Mouse (Mus musculus) midbrain, embryonic 16.5 days (tissue): ENCODE results near the gene Traf3. TPM values are rescaled to one million over a fixed set of nuclear protein-coding genes. Genes with fewer than 3 reads are reported as not detected.

Source experiments
- ATAC-seq: fragments of 200-750 bp; cut with Nextera tagmentation; 2 replicates; pipeline ENCODE4 v1.8.0; 2017; ENCODE audit warnings: moderate TSS enrichment
- H3K27ac ChIP-seq: fragments of 300-500 bp; sonication (generic); 2 replicates; pipeline ENCODE4 v1.5.1; 2014; ENCODE audit warnings: mild to moderate bottlenecking, low read length, mixed read lengths
- H3K27me3 ChIP-seq: fragments of 300-500 bp; sonication (generic); 2 replicates; pipeline ENCODE4 v1.6.1; 2014; ENCODE audit warnings: low read depth, low read length, mixed read lengths; ENCODE audit not compliant: control insufficient read depth, insufficient read depth
- H3K36me3 ChIP-seq: fragments of 300-500 bp; sonication (generic); 2 replicates; pipeline ENCODE4 v1.6.1; 2014; ENCODE audit warnings: mild to moderate bottlenecking, low read length, moderate library complexity, mixed read lengths; ENCODE audit not compliant: control insufficient read depth, insufficient read depth
- H3K4me1 ChIP-seq: fragments of 300-500 bp; sonication (generic); 2 replicates; pipeline ENCODE4 v1.6.1; 2014; ENCODE audit warnings: mild to moderate bottlenecking, low read length, mixed read lengths; ENCODE audit not compliant: control insufficient read depth, insufficient read depth
- H3K4me2 ChIP-seq: fragments of 300-500 bp; sonication (generic); 2 replicates; pipeline ENCODE4 v1.6.1; 2014; ENCODE audit warnings: mild to moderate bottlenecking, low read length, mixed read lengths
- H3K4me3 ChIP-seq: fragments of 300-500 bp; sonication (generic); 2 replicates; pipeline ENCODE4 v1.5.1; 2014; ENCODE audit warnings: low read depth, mild to moderate bottlenecking, low read length, moderate library complexity, mixed read lengths
- H3K9ac ChIP-seq: fragments of 300-500 bp; sonication (generic); 2 replicates; pipeline ENCODE4 v1.6.1; 2014; ENCODE audit warnings: low read depth, low read length, mixed read lengths
- H3K9me3 ChIP-seq: fragments of 300-500 bp; sonication (generic); replicated peaks from 2 replicates; pipeline ENCODE4 v1.6.1; 2014; ENCODE audit warnings: mild to moderate bottlenecking, low read length, mixed read lengths; ENCODE audit not compliant: control insufficient read depth, poor library complexity, severe bottlenecking
- WGBS: fragments of 180-500 bp; shearing (Covaris S2); extraction: QIAGEN DNeasy Blood & Tissue Kit; methylation state at CpG from one replicate; pipeline ENCODE4 v1.1.7; 2014; 5-methylcytosine and 5-hydroxymethylcytosine counted together
- polyA plus RNA-seq: library from polyadenylated mRNA; unstranded; fragments of >200 nt; fragmentation: Nextera tagmentation; extraction: Ambion mirVana; gene quantifications from 2 replicates; pipeline ENCODE4 v1.2.1, GENCODE M21; 2015

Gene Traf3
- polyA plus RNA-seq, 1 experiment from 2014 or later: 17.4 TPM

GRCm38 (mm10) chr12:111234383-111234782 lies 68.2 kb downstream of the Traf3 start:
- H3K36me3 ChIP-seq: peaks cover 4% of the 10 kb centered on the region; the same call in 1 of the 2 replicates
- no peaks in the 10 kb centered on the region for H3K9me3 ChIP-seq
- no peak overlapping the region for H3K4me3 ChIP-seq
- H3K4me2 ChIP-seq: no peak overlapping the region
- whole genome bisulfite sequencing: 84% methylated on average over 9 of the region's 9 CpGs
- H3K9ac ChIP-seq: no peak overlapping the region
- H3K4me1 ChIP-seq: peaks cover 5% of the 10 kb centered on the region; the same call in 1 of the 2 replicates
- no peaks in the 10 kb centered on the region for H3K27me3 ChIP-seq
- ATAC-seq: no peak
- no peak overlapping the region for H3K27ac ChIP-seq

DNA sequence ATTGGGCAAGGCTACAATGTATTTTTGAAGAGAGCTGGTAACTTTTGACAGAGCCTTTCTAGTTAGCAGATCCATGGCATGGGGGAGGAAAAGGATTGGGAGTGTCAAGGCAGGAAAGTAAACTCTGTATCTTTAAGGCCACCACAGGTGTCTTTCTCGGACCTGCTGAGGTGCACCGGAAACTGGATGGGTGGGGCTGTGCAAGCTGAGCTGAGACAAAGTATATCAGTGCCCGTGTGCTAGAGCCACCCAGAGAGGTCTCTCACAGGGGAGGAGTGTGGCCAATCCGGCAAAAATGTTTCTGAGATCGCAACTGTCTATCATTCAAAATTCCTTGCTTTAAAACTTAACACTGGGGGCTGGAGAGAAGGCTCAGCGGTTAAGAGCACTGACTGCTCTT lies 69.5 kb downstream of the Traf3 start:
- H3K4me3 ChIP-seq: no peak overlapping the region
- no peak overlapping the region for H3K4me2 ChIP-seq
- no peaks in the 10 kb centered on the region for H3K27me3 ChIP-seq
- peaks cover 5% of the 10 kb centered on the region; the same call in 1 of the 2 replicates for H3K4me1 ChIP-seq
- no peak overlapping the region for H3K27ac ChIP-seq
- H3K36me3 ChIP-seq: peaks cover 4% of the 10 kb centered on the region; the same call in 1 of the 2 replicates
- no peaks in the 10 kb centered on the region for H3K9me3 ChIP-seq
- ATAC-seq: no peak
- WGBS: 93% methylated on average over 6 of the region's 6 CpGs
- no peak overlapping the region for H3K9ac ChIP-seq

- H3K9ac ChIP-seq: no peak overlapping the region
- no peak overlapping the region for H3K27ac ChIP-seq
- no peak; the same call in 1 of the 2 replicates for ATAC-seq
- H3K4me2 ChIP-seq: no peak overlapping the region
- no peaks in the 10 kb centered on the region for H3K9me3 ChIP-seq
- no peak overlapping the region for H3K4me3 ChIP-seq
- H3K27me3 ChIP-seq: no peaks in the 10 kb centered on the region
- peaks cover 4% of the 10 kb centered on the region; the same call in 1 of the 2 replicates for H3K36me3 ChIP-seq
- 96% methylated on average over 16 of the region's 16 CpGs for WGBS
- peaks cover 5% of the 10 kb centered on the region; the same call in 1 of the 2 replicates for H3K4me1 ChIP-seq
Observed at GRCm38 (mm10) chr12:111237611-111238188, 71.5 kb downstream of the Traf3 start.

GRCm38 (mm10) chr12:111238345-111238744 lies 72.2 kb downstream of the Traf3 start:
- ATAC-seq: no peak
- Histone ChIP-seq H3K9ac (no peak overlapping the region), H3K4me2 (no peak overlapping the region), H3K36me3 (peaks cover 7% of the 10 kb centered on the region), H3K27me3 (no peaks in the 10 kb centered on the region), H3K4me1 (peaks cover 5% of the 10 kb centered on the region; the same call in 1 of the 2 replicates), H3K9me3 (no peaks in the 10 kb centered on the region), H3K4me3 (no peak overlapping the region), H3K27ac (no peak overlapping the region)
- WGBS: 89% methylated on average over 5 of the region's 5 CpGs

DNA sequence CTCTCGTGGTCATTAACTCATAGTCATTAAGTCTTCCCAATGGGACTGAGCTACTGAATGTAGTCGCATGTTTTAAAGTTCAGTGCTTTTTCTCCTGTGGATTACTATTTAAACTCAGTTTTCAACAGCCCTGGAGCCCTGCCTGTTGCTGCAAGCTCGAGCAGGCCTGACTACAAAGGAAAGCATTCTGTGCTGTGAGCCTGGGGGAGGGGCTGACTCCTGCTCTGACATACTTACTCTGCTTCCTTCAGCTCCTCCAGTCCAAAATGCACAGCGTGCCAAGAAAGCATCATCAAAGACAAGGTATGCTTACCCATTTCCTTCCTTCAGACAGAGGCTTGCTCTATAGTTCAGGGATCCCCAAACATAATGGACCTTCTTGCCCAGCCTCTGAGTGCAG lies 72.6 kb downstream of the Traf3 start:
- H3K36me3 ChIP-seq: peaks cover 8% of the 10 kb centered on the region

DNA sequence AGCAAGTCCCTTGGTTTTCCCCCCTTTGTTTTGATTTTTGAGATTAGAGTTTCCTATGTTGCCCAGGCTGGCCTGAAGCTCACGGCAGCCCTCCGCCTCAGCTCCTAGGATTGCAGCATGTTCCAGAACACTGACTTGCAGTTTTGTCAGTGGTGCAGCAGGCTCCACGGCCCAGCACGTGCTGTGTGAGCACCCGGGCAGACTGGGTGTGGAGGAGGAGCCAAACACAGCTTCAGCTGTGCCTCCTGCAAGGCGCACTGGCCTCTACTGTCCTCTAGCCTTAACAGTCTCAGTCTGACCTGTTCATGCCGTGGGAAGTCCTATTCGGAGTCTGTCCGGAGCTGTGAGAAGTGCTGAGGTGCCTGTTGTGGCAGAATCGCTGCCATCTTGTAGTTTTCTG lies 73.8 kb downstream of the Traf3 start:
- H3K27me3 ChIP-seq: no peaks in the 10 kb centered on the region
- no peak overlapping the region for H3K4me2 ChIP-seq
- H3K4me3 ChIP-seq: no peak overlapping the region
- no peaks in the 10 kb centered on the region for H3K9me3 ChIP-seq
- peaks cover 5% of the 10 kb centered on the region; the same call in 1 of the 2 replicates for H3K4me1 ChIP-seq
- no peak overlapping the region for H3K27ac ChIP-seq
- 91% methylated on average over 10 of the region's 10 CpGs for WGBS
- peaks cover 8% of the 10 kb centered on the region for H3K36me3 ChIP-seq
- no peak for ATAC-seq
- H3K9ac ChIP-seq: no peak overlapping the region

More for the DNA sequence above, 72.6 kb downstream of the Traf3 start:
- Histone ChIP-seq H3K9ac (no peak overlapping the region), H3K27ac (no peak overlapping the region), H3K4me3 (no peak overlapping the region), H3K27me3 (no peaks in the 10 kb centered on the region), H3K4me1 (peaks cover 5% of the 10 kb centered on the region; the same call in 1 of the 2 replicates), H3K9me3 (no peaks in the 10 kb centered on the region), H3K4me2 (no peak overlapping the region)
- 36% methylated on average over 4 of the region's 4 CpGs for WGBS
- ATAC-seq: no peak

DNA sequence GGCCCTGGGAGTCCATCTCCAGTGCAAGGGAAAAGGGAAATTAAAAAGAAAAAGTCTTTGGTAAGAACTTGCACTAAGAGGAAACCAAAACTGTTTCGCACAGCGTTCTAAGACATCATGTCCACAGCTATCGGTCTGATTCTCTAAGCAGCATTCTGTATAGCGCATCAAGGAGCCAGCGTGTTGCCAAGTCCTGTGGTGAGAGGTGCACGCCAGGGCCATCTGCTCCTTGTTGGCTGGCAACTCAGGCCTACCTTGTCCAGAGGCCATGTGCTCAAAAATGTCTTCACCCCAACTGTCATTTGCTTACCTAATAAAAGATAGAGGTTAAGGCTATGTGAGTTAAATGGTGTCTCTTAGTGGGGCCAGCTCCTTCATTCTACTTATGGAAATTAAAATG lies 75.7 kb downstream of the Traf3 start:
- WGBS: 97% methylated on average over 6 of the region's 6 CpGs
- Histone ChIP-seq H3K36me3 (peaks cover 19% of the 10 kb centered on the region), H3K4me2 (no peak overlapping the region), H3K27me3 (no peaks in the 10 kb centered on the region), H3K9ac (no peak overlapping the region), H3K4me3 (no peak overlapping the region), H3K9me3 (no peaks in the 10 kb centered on the region), H3K27ac (no peak overlapping the region), H3K4me1 (peaks cover 5% of the 10 kb centered on the region; the same call in 1 of the 2 replicates)
- no peak for ATAC-seq

GRCm38 (mm10) chr12:111242346-111242745 lies 76.2 kb downstream of the Traf3 start:
- Histone ChIP-seq H3K27me3 (no peaks in the 10 kb centered on the region), H3K4me3 (no peak overlapping the region), H3K9me3 (no peaks in the 10 kb centered on the region), H3K4me2 (no peak overlapping the region), H3K9ac (no peak overlapping the region), H3K36me3 (peaks cover 19% of the 10 kb centered on the region), H3K27ac (no peak overlapping the region), H3K4me1 (peaks cover 5% of the 10 kb centered on the region; the same call in 1 of the 2 replicates)
- 96% methylated on average over 5 of the region's 5 CpGs for WGBS
- ATAC-seq: no peak

DNA sequence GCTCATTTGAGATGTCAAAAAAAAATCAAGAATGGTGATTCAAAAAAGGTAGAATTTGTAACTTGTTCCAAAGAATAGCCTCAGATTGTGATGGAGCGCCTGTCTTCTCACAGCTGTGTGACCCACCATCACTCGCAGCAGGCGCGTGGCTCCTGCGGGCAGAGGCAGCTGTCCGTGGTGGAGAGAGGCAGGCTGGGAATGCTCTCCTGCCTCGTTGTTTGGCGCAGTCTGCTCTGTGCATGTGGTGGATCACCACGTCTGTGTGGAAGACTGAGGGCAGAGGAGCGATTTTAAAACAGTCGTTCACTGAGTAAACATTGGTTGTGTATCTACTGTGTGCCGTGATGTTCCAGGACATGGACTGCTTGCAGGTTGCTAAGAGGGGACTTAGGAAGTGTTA lies 77.6 kb downstream of the Traf3 start:
- no peaks in the 10 kb centered on the region for H3K4me1 ChIP-seq
- H3K4me3 ChIP-seq: no peak overlapping the region
- no peaks in the 10 kb centered on the region for H3K9me3 ChIP-seq
- ATAC-seq: no peak
- peaks cover 15% of the 10 kb centered on the region for H3K36me3 ChIP-seq
- H3K27ac ChIP-seq: no peak overlapping the region
- H3K4me2 ChIP-seq: no peak overlapping the region
- no peaks in the 10 kb centered on the region for H3K27me3 ChIP-seq
- WGBS: 94% methylated on average over 12 of the region's 12 CpGs
- no peak overlapping the region for H3K9ac ChIP-seq
